Mouse (Mus musculus): Measurements from ENCODE around the gene Zmat5.

DNA sequence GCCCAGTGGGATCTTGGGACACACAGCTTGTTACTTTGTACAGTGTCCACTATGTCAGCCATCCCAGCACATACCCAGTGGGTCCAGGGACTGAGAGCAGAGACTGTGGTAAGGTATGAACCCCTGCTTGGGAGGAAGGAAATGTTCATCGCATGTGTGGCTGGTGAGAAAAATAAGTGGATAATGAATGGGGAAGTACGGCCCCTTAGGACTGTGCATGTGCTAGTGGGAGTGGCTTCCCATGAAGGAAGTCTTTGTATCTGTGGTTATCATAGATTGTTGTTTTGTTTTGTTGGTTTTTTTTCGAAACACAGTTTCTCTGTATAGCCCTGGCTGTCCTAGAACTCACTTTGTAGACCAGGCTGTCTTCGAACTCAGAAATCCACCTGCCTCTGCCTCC, 10.2 kb downstream of the Zmat5 start:
- TF ChIP-seq TAL1 (IDR thresholded peaks at IDR 0.05; ENCODE audit: low read length) = no peak
- no peak for TF ChIP-seq GATA1 (IDR thresholded peaks at IDR 0.05; ENCODE audit: low read length)
